Mouse (Mus musculus) midbrain, embryonic 13.5 days (tissue): Measurements from ENCODE around the gene Psmd3. TPM values are rescaled to one million over a fixed set of nuclear protein-coding genes. Genes with fewer than 3 reads are reported as not detected.
"Not testable (repeated sequence)": the region's sequence is repeated elsewhere in the genome, so short reads cannot be mapped to it uniquely, and the experiment has no call there.

Source experiments
- ATAC-seq: fragments of 200-750 bp; cut with Nextera tagmentation; 2 replicates; pipeline ENCODE4 v1.8.0; 2017; ENCODE audit warnings: mild to moderate bottlenecking, moderate TSS enrichment, moderate library complexity
- H3K27ac ChIP-seq: fragments of 300-500 bp; sonication (generic); 2 replicates; pipeline ENCODE4 v1.5.1; 2015; ENCODE audit warnings: inconsistent platforms, mild to moderate bottlenecking, moderate library complexity
- H3K27me3 ChIP-seq: fragments of 300-500 bp; sonication (generic); 2 replicates; pipeline ENCODE4 v1.6.1; 2015; ENCODE audit warnings: mild to moderate bottlenecking, inconsistent platforms
- H3K36me3 ChIP-seq: fragments of 300-500 bp; sonication (generic); 2 replicates; pipeline ENCODE4 v1.6.1; 2015; ENCODE audit warnings: mild to moderate bottlenecking, inconsistent platforms
- H3K4me1 ChIP-seq: fragments of 300-500 bp; sonication (generic); replicated peaks from 2 replicates; pipeline ENCODE4 v1.6.1; 2015; ENCODE audit warnings: inconsistent platforms
- H3K4me2 ChIP-seq: fragments of 300-500 bp; sonication (generic); replicated peaks from 2 replicates; pipeline ENCODE4 v1.6.1; 2015; ENCODE audit warnings: moderate library complexity, mild to moderate bottlenecking, inconsistent platforms
- H3K4me3 ChIP-seq: fragments of 300-500 bp; sonication (generic); replicated peaks from 2 replicates; pipeline ENCODE4 v1.5.1; 2015; ENCODE audit warnings: mild to moderate bottlenecking, inconsistent platforms
- H3K9ac ChIP-seq: fragments of 300-500 bp; sonication (generic); replicated peaks from 2 replicates; pipeline ENCODE4 v1.6.1; 2015; ENCODE audit warnings: mild to moderate bottlenecking, inconsistent platforms
- H3K9me3 ChIP-seq: fragments of 300-500 bp; sonication (generic); 2 replicates; pipeline ENCODE4 v1.6.1; 2016; ENCODE audit warnings: mild to moderate bottlenecking, inconsistent platforms
- WGBS: fragments of 180-500 bp; shearing (Covaris S2); methylation state at CpG from one replicate; pipeline ENCODE4 v1.1.7; 2015; 5-methylcytosine and 5-hydroxymethylcytosine counted together
- polyA plus RNA-seq: library from polyadenylated mRNA; unstranded; fragments of >200 nt; fragmentation: Nextera tagmentation; extraction: Ambion mirVana; gene quantifications from 2 replicates; pipeline ENCODE4 v1.2.1, GENCODE M21; 2015

Psmd3 gene
- polyA plus RNA-seq, 1 experiment from 2014 or later: 190 TPM

- no peak overlapping the region for H3K4me3 ChIP-seq
- ATAC-seq: no peak
- 71% methylated on average over 5 of the region's 5 CpGs for WGBS
- no peak overlapping the region for H3K27ac ChIP-seq
- no peaks in the 10 kb centered on the region for H3K9me3 ChIP-seq
- no peaks in the 10 kb centered on the region for H3K36me3 ChIP-seq
- no peaks in the 10 kb centered on the region for H3K4me1 ChIP-seq
- peaks cover 24% of the 10 kb centered on the region for H3K27me3 ChIP-seq
- H3K4me2 ChIP-seq: no peak overlapping the region
- no peak overlapping the region for H3K9ac ChIP-seq
These were observed 10.5 kb upstream of the Psmd3 start for GRCm38 (mm10) chr11:98671857-98672256.

GRCm38 (mm10) chr11:98672482-98672881, 9.9 kb upstream of the Psmd3 start:
- WGBS: 91% methylated on average over 5 of the region's 5 CpGs
- H3K9ac ChIP-seq: no peak overlapping the region
- no peaks in the 10 kb centered on the region for H3K4me1 ChIP-seq
- H3K27ac ChIP-seq: no peak overlapping the region
- no peaks in the 10 kb centered on the region for H3K9me3 ChIP-seq
- ATAC-seq: no peak
- H3K4me2 ChIP-seq: no peak overlapping the region
- no peaks in the 10 kb centered on the region for H3K36me3 ChIP-seq
- H3K4me3 ChIP-seq: no peak overlapping the region
- H3K27me3 ChIP-seq: peaks cover 24% of the 10 kb centered on the region

- H3K4me1 ChIP-seq, H3K36me3 ChIP-seq, H3K4me3 ChIP-seq, H3K4me2 ChIP-seq, H3K9ac ChIP-seq, H3K9me3 ChIP-seq, H3K27ac ChIP-seq: not testable (repeated sequence)
- WGBS: 12% methylated on average over 7 of the region's 7 CpGs
- peak; percentile 63; the same call in 1 of the 2 replicates for ATAC-seq
- peaks cover 18% of the 10 kb centered on the region; the same call in 1 of the 2 replicates for H3K27me3 ChIP-seq
These were observed 9.2 kb upstream of the Psmd3 start for GRCm38 (mm10) chr11:98673136-98673535.

- ATAC-seq: no peak
- peaks cover 4% of the 10 kb centered on the region; the same call in 1 of the 2 replicates for H3K27me3 ChIP-seq
- no peak overlapping the region for H3K9ac ChIP-seq
- H3K27ac ChIP-seq: no peak overlapping the region
- no peaks in the 10 kb centered on the region for H3K36me3 ChIP-seq
- H3K4me2 ChIP-seq: no peak overlapping the region
- H3K4me1 ChIP-seq: no peaks in the 10 kb centered on the region
- 51% methylated on average over 7 of the region's 7 CpGs for WGBS
- H3K4me3 ChIP-seq: no peak overlapping the region
- no peaks in the 10 kb centered on the region for H3K9me3 ChIP-seq
These were observed 6.5 kb upstream of the Psmd3 start for GRCm38 (mm10) chr11:98675829-98676363.

GRCm38 (mm10) chr11:98680023-98680422, 2.3 kb upstream of the Psmd3 start:
- WGBS: 100% methylated on average over 1 of the region's 1 CpGs
- Histone ChIP-seq H3K27ac (no peak overlapping the region), H3K9ac (no peak overlapping the region), H3K4me2 (no peak overlapping the region), H3K4me3 (no peak overlapping the region), H3K4me1 (peaks cover 16% of the 10 kb centered on the region), H3K9me3 (no peaks in the 10 kb centered on the region), H3K36me3 (peaks cover under 1% of the 10 kb centered on the region; the same call in 1 of the 2 replicates), H3K27me3 (no peaks in the 10 kb centered on the region)
- no peak for ATAC-seq

GRCm38 (mm10) chr11:98680595-98680994, 1.8 kb upstream of the Psmd3 start:
- H3K4me1 ChIP-seq: peaks cover 16% of the 10 kb centered on the region
- not testable (repeated sequence) for H3K9me3 ChIP-seq, H3K36me3 ChIP-seq, H3K27me3 ChIP-seq, H3K9ac ChIP-seq, H3K4me2 ChIP-seq, H3K27ac ChIP-seq, ATAC-seq, H3K4me3 ChIP-seq
- 78% methylated on average over 4 of the region's 4 CpGs for WGBS

GRCm38 (mm10) chr11:98681186-98681585, 1.2 kb upstream of the Psmd3 start:
- Histone ChIP-seq H3K4me2 (no peak overlapping the region), H3K27me3 (no peaks in the 10 kb centered on the region), H3K27ac (no peak overlapping the region), H3K4me3 (no peak overlapping the region), H3K9ac (no peak overlapping the region), H3K9me3 (no peaks in the 10 kb centered on the region), H3K4me1 (peaks cover 16% of the 10 kb centered on the region), H3K36me3 (peaks cover 12% of the 10 kb centered on the region)
- ATAC-seq: no peak
- WGBS: 85% methylated on average over 4 of the region's 4 CpGs

GRCm38 (mm10) chr11:98682811-98683210, 457 bp downstream of the Psmd3 start:
- Histone ChIP-seq H3K27me3 (no peaks in the 10 kb centered on the region), H3K4me2 (peak overlapping the region; percentile 79), H3K9ac (peak overlapping the region; percentile 99), H3K4me3 (peak overlapping the region; percentile 94), H3K4me1 (peaks cover 16% of the 10 kb centered on the region), H3K27ac (peak overlapping the region; percentile 66), H3K36me3 (peaks cover 29% of the 10 kb centered on the region), H3K9me3 (no peaks in the 10 kb centered on the region)
- ATAC-seq: peak; percentile 34; the same call in 1 of the 2 replicates
- WGBS: under 1% methylated on average over 23 of the region's 23 CpGs

GRCm38 (mm10) chr11:98685642-98686041, 3.3 kb downstream of the Psmd3 start:
- Histone ChIP-seq H3K27me3 (no peaks in the 10 kb centered on the region), H3K4me1 (peaks cover 16% of the 10 kb centered on the region), H3K36me3 (peaks cover 53% of the 10 kb centered on the region), H3K9me3 (no peaks in the 10 kb centered on the region), H3K4me2 (no peak overlapping the region), H3K9ac (no peak overlapping the region), H3K4me3 (no peak overlapping the region), H3K27ac (no peak overlapping the region)
- no peak for ATAC-seq
- 92% methylated on average over 9 of the region's 9 CpGs for WGBS

- no peak for ATAC-seq
- Histone ChIP-seq H3K27ac (no peak overlapping the region), H3K4me2 (no peak overlapping the region), H3K4me3 (no peak overlapping the region), H3K9me3 (no peaks in the 10 kb centered on the region), H3K27me3 (no peaks in the 10 kb centered on the region), H3K4me1 (peaks cover 16% of the 10 kb centered on the region), H3K36me3 (peaks cover 66% of the 10 kb centered on the region), H3K9ac (no peak overlapping the region)
- 92% methylated on average over 4 of the region's 4 CpGs for WGBS
These were observed 4.6 kb downstream of the Psmd3 start for GRCm38 (mm10) chr11:98686976-98687375.

- Histone ChIP-seq H3K36me3 (peaks cover 76% of the 10 kb centered on the region), H3K27ac (no peak overlapping the region), H3K4me2 (no peak overlapping the region), H3K4me3 (no peak overlapping the region), H3K4me1 (peaks cover 16% of the 10 kb centered on the region), H3K9ac (no peak overlapping the region), H3K9me3 (no peaks in the 10 kb centered on the region), H3K27me3 (no peaks in the 10 kb centered on the region)
- 92% methylated on average over 8 of the region's 8 CpGs for WGBS
- no peak for ATAC-seq
These were observed 5.7 kb downstream of the Psmd3 start for GRCm38 (mm10) chr11:98688009-98688408.

- Histone ChIP-seq H3K27ac (no peak overlapping the region), H3K4me2 (no peak overlapping the region), H3K4me1 (no peaks in the 10 kb centered on the region), H3K4me3 (no peak overlapping the region), H3K27me3 (no peaks in the 10 kb centered on the region), H3K9ac (no peak overlapping the region), H3K36me3 (peaks cover 83% of the 10 kb centered on the region), H3K9me3 (no peaks in the 10 kb centered on the region)
- ATAC-seq: no peak
- 74% methylated on average over 13 of the region's 13 CpGs for WGBS
These were observed 10.8 kb downstream of the Psmd3 start for GRCm38 (mm10) chr11:98693201-98693600.

- H3K36me3 ChIP-seq: peaks cover 79% of the 10 kb centered on the region
- WGBS: 96% methylated on average over 9 of the region's 9 CpGs
- H3K27me3 ChIP-seq: no peaks in the 10 kb centered on the region
These were observed 11.4 kb downstream of the Psmd3 start for GRCm38 (mm10) chr11:98693746-98694145.

More at GRCm38 (mm10) chr11:98693746-98694145, 11.4 kb downstream of the Psmd3 start:
- Histone ChIP-seq H3K4me3 (no peak overlapping the region), H3K9me3 (no peaks in the 10 kb centered on the region), H3K9ac (no peak overlapping the region), H3K27ac (no peak overlapping the region), H3K4me2 (no peak overlapping the region), H3K4me1 (no peaks in the 10 kb centered on the region)
- no peak for ATAC-seq
